Mouse (Mus musculus): ENCODE data around the gene Slc31a1.

Gene Slc31a1

DNA sequence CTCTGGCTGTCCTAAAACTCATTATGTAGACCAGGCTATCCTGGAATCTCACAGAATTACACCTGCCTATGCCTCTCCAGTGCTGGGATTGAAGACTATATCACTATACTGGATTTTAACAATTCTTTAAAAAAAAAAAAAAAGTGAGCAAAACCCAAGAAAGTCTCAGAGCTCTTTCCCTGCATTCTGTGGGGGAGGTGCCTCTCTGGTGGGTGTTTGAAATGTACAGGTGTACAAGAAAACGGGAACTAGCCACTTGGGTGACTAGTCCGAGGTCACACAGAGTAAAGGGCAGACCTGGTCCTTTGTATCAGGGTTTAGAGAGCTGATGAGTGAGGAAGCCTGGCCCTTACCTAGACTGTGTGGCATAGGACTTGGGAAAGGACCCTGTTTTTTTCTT is 1.9 kb downstream of the Slc31a1 start:
- DNase-seq (ENCODE audit: low spot score in 2 of 2): no peak

- DNase-seq (ENCODE audit: low spot score in 2 of 2): no peak
Measured at GRCm38 (mm10) chr4:62364299-62364698, 3.8 kb downstream of the Slc31a1 start.

GRCm38 (mm10) chr4:62366291-62366690 is 5.8 kb downstream of the Slc31a1 start:
- no peak for DNase-seq (ENCODE audit: low spot score in 2 of 2)

- no peak for DNase-seq (ENCODE audit: low spot score in 2 of 2)
Measured at GRCm38 (mm10) chr4:62367586-62367985, 7.1 kb downstream of the Slc31a1 start.

DNA sequence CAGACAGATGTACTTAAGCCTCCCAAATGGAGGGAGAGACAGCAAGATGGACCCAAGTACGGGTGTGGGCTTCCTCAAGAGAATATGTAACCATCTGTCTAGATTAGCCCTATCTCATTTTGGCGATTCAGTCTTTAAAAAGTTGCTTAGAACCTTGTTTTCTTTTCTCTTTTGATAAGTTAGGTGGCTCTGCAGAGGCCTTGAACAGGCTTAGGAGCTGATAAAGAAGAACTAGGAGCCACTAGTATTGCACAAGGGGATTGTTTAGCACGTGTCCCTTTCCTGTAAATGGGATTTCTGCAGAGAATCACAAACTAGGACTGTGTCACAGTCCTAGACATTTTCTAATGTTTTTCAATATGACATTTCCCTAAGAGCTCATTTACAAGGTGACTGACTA is 8.6 kb downstream of the Slc31a1 start:
- no peak for DNase-seq (ENCODE audit: low spot score in 2 of 2)

DNA sequence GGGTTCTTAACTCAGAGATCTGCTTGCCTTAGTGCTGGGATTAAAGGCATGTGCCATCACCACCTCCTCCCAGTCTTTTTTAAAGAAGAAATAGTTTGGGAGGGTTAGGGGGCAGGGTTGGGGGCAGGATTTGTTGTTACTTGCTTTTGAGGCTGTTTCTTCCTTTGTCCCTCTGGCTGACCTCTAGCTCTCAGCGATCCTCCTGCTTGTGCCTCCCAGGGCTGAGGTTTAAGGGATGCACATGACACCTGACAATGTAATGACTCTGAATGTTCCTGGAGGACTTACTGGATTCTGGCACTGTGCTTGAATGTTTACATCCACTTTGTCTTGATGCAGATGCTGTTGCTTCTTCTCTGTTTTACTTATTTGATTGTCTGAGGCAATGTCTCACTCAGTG is 11.9 kb downstream of the Slc31a1 start:
- DNase-seq (ENCODE audit: low spot score in 2 of 2): no peak

DNA sequence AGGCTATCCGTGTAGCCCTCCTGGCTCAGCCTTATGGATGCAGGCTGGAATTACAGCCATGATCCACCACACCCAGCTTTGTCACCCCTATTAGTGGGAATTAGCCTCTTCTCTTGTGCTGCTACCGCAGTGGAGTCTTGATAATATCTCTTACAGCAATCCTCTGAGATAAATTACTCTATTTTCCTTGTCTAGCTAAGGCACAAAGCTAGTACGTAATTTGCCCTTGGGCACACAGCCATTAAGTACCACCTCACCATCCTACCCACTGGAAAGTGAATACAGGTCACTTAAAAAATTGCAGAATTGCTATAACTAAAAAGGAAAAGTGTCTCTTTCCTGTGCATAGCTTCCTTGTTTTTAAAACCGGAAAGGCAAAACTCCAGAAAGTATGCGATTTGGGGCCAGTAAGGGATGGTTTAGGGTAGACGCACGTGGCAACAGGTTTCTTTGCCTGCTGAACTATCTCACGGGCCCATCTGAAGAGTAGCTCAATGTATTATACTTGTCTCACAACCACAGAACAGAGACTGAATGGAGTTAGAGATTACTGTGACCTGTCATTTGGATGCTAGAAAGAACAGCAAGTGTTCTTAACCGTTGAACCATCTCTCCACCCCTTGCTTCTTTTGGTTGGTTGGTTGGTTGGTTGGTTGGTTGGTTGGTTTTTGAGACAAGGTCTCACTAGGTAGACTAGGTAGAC is 12.4 kb downstream of the Slc31a1 start:
- no peak for DNase-seq (ENCODE audit: low spot score in 2 of 2)

GRCm38 (mm10) chr4:62373668-62374067 is 13.1 kb downstream of the Slc31a1 start:
- DNase-seq (ENCODE audit: low spot score in 2 of 2): no peak

DNA sequence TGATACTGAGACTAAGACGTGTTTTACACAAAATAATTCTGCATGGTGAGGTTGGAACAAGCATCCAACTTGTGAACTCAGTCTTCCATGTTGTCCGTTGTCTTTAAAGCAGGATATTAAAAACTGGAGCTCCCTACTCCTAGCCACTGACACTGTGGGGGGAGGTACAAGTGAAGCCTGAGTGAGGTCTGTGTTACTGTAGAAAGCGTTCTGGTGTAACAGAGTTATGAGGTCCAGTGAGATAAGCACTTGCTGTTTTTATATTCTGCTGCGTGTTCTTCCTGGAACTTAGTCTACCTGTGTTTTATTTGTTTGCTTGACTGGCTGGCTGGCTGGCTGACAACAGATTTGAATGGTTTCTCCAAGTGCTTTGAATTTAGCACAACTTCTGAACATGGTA is 13.8 kb downstream of the Slc31a1 start:
- DNase-seq (ENCODE audit: low spot score in 2 of 2): no peak

GRCm38 (mm10) chr4:62376123-62376522 is 15.6 kb downstream of the Slc31a1 start:
- no peak for DNase-seq (ENCODE audit: low spot score in 2 of 2)

GRCm38 (mm10) chr4:62379724-62380381 is 19.3 kb downstream of the Slc31a1 start:
- DNase-seq (ENCODE audit: low spot score in 2 of 2): no peak

DNA sequence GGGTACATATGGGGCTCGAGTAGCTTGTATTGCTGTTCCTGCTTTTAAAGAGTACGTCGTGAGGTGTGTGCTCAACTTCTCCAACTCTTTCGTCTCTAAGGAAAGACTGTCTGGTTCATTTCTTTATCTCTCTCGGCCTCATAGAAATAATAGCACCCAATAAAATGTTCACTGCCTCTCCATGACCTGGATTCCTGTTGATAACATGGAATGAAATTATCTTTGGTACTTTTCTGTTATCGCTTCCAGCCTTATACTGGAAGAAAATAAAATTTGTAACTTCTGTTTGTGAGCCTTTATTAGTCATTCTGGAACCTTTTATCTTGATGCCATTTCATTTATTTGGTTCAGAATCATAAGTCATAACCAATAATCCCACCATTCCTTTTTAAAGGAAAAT is 22.7 kb downstream of the Slc31a1 start:
- no peak for DNase-seq (ENCODE audit: low spot score in 2 of 2)

GRCm38 (mm10) chr4:62383752-62384151 is 23.2 kb downstream of the Slc31a1 start:
- DNase-seq (ENCODE audit: low spot score in 2 of 2): no peak

- no peak for DNase-seq (ENCODE audit: low spot score in 2 of 2)
Measured at GRCm38 (mm10) chr4:62384159-62384558, 23.6 kb downstream of the Slc31a1 start.

GRCm38 (mm10) chr4:62385439-62385838 is 24.9 kb downstream of the Slc31a1 start:
- peak in 1 of 2 experiments; percentile 38 for DNase-seq (ENCODE audit: low spot score in 2 of 2)

DNA sequence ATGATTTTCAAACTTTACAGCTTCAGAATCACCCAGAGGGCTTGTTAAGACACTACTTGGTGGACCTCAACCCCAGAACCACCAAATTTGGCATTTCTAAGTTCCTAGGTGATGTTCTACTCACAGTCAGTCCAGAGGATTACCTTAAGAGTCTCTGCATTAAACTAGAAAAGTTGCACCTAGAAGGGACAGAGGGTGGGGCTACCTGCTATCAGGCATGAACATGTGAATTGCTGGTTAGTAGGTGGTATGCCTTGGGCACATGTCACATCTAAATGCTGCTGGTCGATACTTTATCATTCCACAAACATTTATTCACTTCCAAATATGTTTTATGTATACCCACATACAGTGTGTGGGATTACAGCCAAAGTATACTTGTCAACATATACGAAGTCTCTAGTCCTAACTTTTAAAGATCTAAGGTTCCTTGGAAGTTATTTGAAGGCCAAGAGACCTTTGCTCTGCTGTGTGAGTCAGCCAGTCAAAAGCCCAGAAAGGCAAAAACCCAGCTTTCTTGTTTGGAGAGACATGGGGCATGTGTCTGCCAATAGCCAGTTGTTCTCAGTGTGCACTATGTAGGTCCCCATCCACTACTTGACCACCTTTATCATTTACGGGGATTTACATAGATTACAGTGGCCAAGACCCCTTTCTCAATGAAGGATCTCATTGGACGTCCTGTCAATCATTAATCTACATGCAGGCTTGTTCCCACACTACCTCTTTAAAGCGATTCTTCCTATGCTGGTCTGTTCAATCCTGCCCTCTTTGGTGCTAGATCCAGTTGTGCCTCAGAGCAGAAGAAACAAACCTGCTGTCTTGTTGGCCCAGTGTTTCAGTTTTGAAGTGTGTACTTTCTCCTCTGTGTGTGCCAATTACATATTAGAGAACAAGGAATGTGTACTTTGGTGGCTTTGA is 29.3 kb downstream of the Slc31a1 start:
- DNase-seq (ENCODE audit: low spot score in 2 of 2): no peak

- DNase-seq (ENCODE audit: low spot score in 2 of 2): no peak
Measured at GRCm38 (mm10) chr4:62391892-62392291, 31.4 kb downstream of the Slc31a1 start.

- DNase-seq (ENCODE audit: low spot score in 2 of 2): no peak
Measured at GRCm38 (mm10) chr4:62393459-62393858, 32.9 kb downstream of the Slc31a1 start.

DNA sequence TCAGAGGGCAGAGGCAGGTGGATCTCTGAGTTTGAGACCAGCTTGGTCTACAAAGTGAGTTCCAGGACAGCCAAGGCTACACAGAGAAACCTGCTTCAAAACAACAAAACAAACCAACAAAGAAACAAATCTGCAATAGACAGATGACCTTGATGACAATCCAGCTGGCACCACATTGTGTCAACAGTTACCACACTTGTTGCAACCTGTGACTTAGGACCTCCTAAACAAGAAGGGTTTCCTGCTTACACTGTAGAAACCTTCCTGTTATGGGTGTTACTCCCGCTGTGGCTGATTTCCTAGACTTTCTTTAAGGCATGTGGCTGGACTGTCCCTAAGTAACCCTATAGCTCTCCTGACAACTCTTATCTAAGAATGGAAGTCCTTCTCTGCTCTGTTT is 35.3 kb downstream of the Slc31a1 start:
- no peak for DNase-seq (ENCODE audit: low spot score in 2 of 2)

GRCm38 (mm10) chr4:62397616-62398365 is 37.3 kb downstream of the Slc31a1 start:
- DNase-seq (ENCODE audit: low spot score in 2 of 2): no peak

DNA sequence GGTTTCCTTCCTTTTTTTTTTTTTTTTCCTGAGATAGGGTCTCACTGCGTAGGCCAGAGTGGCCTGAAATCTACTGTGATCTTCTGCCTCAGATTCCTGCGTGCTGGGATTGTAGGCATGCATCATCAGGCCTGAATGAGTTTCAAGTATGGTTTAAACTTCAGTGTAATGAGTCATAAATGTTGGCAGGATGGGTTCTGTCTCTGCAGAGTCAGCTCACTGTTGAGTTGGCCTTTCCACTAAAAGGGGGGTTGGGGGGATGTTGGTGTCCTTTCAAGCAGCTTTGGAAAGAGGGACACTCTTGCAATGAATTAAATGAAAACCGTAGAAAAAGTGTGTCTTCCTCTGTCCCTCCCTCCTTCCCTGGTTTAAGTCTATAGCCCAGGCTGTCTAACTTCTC is 38.4 kb downstream of the Slc31a1 start:
- DNase-seq (ENCODE audit: low spot score in 2 of 2): peak in 1 of 2 experiments; percentile 18

GRCm38 (mm10) chr4:62406133-62406532 is 45.6 kb downstream of the Slc31a1 start:
- no peak for DNase-seq (ENCODE audit: low spot score in 2 of 2)
